Mouse (Mus musculus): Measurements from ENCODE around the gene Ip6k2.
A peak's percentile ranks its signal among the peaks of the same experiment; 100 is the strongest.

Ip6k2 gene

GRCm38 (mm10) chr9:108815557-108815956, 32.0 kb downstream of the Ip6k2 start:
- TF ChIP-seq NANOG (IDR thresholded peaks at IDR 0.05; ENCODE audit: borderline replicate concordance, low read length) (no peak), CTCF (conservative IDR thresholded peaks at IDR 0.05; ENCODE audit: low read length) (no peak), POU5F1 (IDR thresholded peaks at IDR 0.05; ENCODE audit: borderline replicate concordance, low read length) (no peak)
- peak overlapping the region; percentile 48 for H3K4me3 ChIP-seq (replicated peaks; ENCODE audit: low read length)
- no peaks in the 10 kb centered on the region for H3K27me3 ChIP-seq (ENCODE audit: insufficient read depth, low read length)

GRCm38 (mm10) chr9:108819495-108819894, 35.9 kb downstream of the Ip6k2 start:
- Histone ChIP-seq H3K27me3 (ENCODE audit: insufficient read depth, low read length) (peaks cover 14% of the 10 kb centered on the region), H3K9me3 (ENCODE audit: low read length) (no peaks in the 10 kb centered on the region), H3K4me1 (replicated peaks; ENCODE audit: low read depth, low read length) (peaks cover 39% of the 10 kb centered on the region), H3K4me3 (replicated peaks; ENCODE audit: low read length) (no peak overlapping the region), H3K36me3 (ENCODE audit: insufficient read depth, low read length) (peaks cover 42% of the 10 kb centered on the region)
- TF ChIP-seq POU5F1 (IDR thresholded peaks at IDR 0.05; ENCODE audit: borderline replicate concordance, low read length) (no peak), CTCF (conservative IDR thresholded peaks at IDR 0.05; ENCODE audit: low read length) (peak; percentile 81)

More at GRCm38 (mm10) chr9:108815557-108815956, 32.0 kb downstream of the Ip6k2 start:
- H3K9me3 ChIP-seq (ENCODE audit: low read length): no peaks in the 10 kb centered on the region
- H3K36me3 ChIP-seq (ENCODE audit: insufficient read depth, low read length): peaks cover 80% of the 10 kb centered on the region
- peaks cover 52% of the 10 kb centered on the region for H3K4me1 ChIP-seq (replicated peaks; ENCODE audit: low read depth, low read length)

- Histone ChIP-seq H3K9me3 (ENCODE audit: low read length) (no peaks in the 10 kb centered on the region), H3K4me3 (replicated peaks; ENCODE audit: low read length) (no peak overlapping the region), H3K4me1 (replicated peaks; ENCODE audit: low read depth, low read length) (peaks cover 34% of the 10 kb centered on the region), H3K27me3 (ENCODE audit: insufficient read depth, low read length) (peaks cover 14% of the 10 kb centered on the region), H3K36me3 (ENCODE audit: insufficient read depth, low read length) (peaks cover 36% of the 10 kb centered on the region)
- TF ChIP-seq POU5F1 (IDR thresholded peaks at IDR 0.05; ENCODE audit: borderline replicate concordance, low read length): no peak
- TF ChIP-seq CTCF (conservative IDR thresholded peaks at IDR 0.05; ENCODE audit: low read length): no peak
- TF ChIP-seq NANOG (IDR thresholded peaks at IDR 0.05; ENCODE audit: borderline replicate concordance, low read length): no peak
Measured at GRCm38 (mm10) chr9:108820077-108820476, 36.5 kb downstream of the Ip6k2 start.

GRCm38 (mm10) chr9:108824144-108824685, 40.6 kb downstream of the Ip6k2 start:
- TF ChIP-seq CTCF (conservative IDR thresholded peaks at IDR 0.05; ENCODE audit: low read length) (0 out of 2 replicates have a peak, but pooled peaks have one; percentile 2), NANOG (IDR thresholded peaks at IDR 0.05; ENCODE audit: borderline replicate concordance, low read length) (no peak)
- peaks cover 12% of the 10 kb centered on the region for H3K36me3 ChIP-seq (ENCODE audit: insufficient read depth, low read length)
- H3K4me3 ChIP-seq (replicated peaks; ENCODE audit: low read length): peak overlapping the region; percentile 80
- H3K9me3 ChIP-seq (ENCODE audit: low read length): no peaks in the 10 kb centered on the region
- H3K4me1 ChIP-seq (replicated peaks; ENCODE audit: low read depth, low read length): peaks cover 40% of the 10 kb centered on the region
- peaks cover 42% of the 10 kb centered on the region for H3K27me3 ChIP-seq (ENCODE audit: insufficient read depth, low read length)

GRCm38 (mm10) chr9:108824755-108825413, 41.3 kb downstream of the Ip6k2 start:
- no peaks in the 10 kb centered on the region for H3K9me3 ChIP-seq (ENCODE audit: low read length)
- peaks cover 49% of the 10 kb centered on the region for H3K27me3 ChIP-seq (ENCODE audit: insufficient read depth, low read length)
- peaks cover 18% of the 10 kb centered on the region for H3K36me3 ChIP-seq (ENCODE audit: insufficient read depth, low read length)
- peaks cover 40% of the 10 kb centered on the region for H3K4me1 ChIP-seq (replicated peaks; ENCODE audit: low read depth, low read length)
- TF ChIP-seq CTCF (conservative IDR thresholded peaks at IDR 0.05; ENCODE audit: low read length) (no peak), POU5F1 (IDR thresholded peaks at IDR 0.05; ENCODE audit: borderline replicate concordance, low read length) (no peak), NANOG (IDR thresholded peaks at IDR 0.05; ENCODE audit: borderline replicate concordance, low read length) (no peak)
- peak overlapping the region; percentile 80 for H3K4me3 ChIP-seq (replicated peaks; ENCODE audit: low read length)

GRCm38 (mm10) chr9:108825820-108826699, 42.5 kb downstream of the Ip6k2 start, which contains the start of gene Celsr3:
Gene Celsr3, plus strand, starts transcription at chr9:108826320.
- Histone ChIP-seq H3K36me3 (ENCODE audit: insufficient read depth, low read length) (peaks cover 27% of the 10 kb centered on the region), H3K4me1 (replicated peaks; ENCODE audit: low read depth, low read length) (peaks cover 42% of the 10 kb centered on the region), H3K4me3 (replicated peaks; ENCODE audit: low read length) (peak within 1 kb of the TSS; percentile 80), H3K27me3 (ENCODE audit: insufficient read depth, low read length) (peaks cover 60% of the 10 kb centered on the region), H3K9me3 (ENCODE audit: low read length) (no peaks in the 10 kb centered on the region)
- TF ChIP-seq POU5F1 (IDR thresholded peaks at IDR 0.05; ENCODE audit: borderline replicate concordance, low read length): no peak
- no peak for TF ChIP-seq NANOG (IDR thresholded peaks at IDR 0.05; ENCODE audit: borderline replicate concordance, low read length)
- no peak for TF ChIP-seq CTCF (conservative IDR thresholded peaks at IDR 0.05; ENCODE audit: low read length)

- Histone ChIP-seq H3K4me3 (replicated peaks; ENCODE audit: low read length) (peak overlapping the region; percentile 80), H3K9me3 (ENCODE audit: low read length) (no peaks in the 10 kb centered on the region), H3K36me3 (ENCODE audit: insufficient read depth, low read length) (peaks cover 27% of the 10 kb centered on the region), H3K27me3 (ENCODE audit: insufficient read depth, low read length) (peaks cover 68% of the 10 kb centered on the region), H3K4me1 (replicated peaks; ENCODE audit: low read depth, low read length) (peaks cover 50% of the 10 kb centered on the region)
- TF ChIP-seq POU5F1 (IDR thresholded peaks at IDR 0.05; ENCODE audit: borderline replicate concordance, low read length): no peak
- TF ChIP-seq CTCF (conservative IDR thresholded peaks at IDR 0.05; ENCODE audit: low read length): no peak
- TF ChIP-seq NANOG (IDR thresholded peaks at IDR 0.05; ENCODE audit: borderline replicate concordance, low read length): no peak
Measured at GRCm38 (mm10) chr9:108826700-108827340, 43.2 kb downstream of the Ip6k2 start.

GRCm38 (mm10) chr9:108827454-108827853, 43.9 kb downstream of the Ip6k2 start:
- no peak for TF ChIP-seq CTCF (conservative IDR thresholded peaks at IDR 0.05; ENCODE audit: low read length)
- TF ChIP-seq POU5F1 (IDR thresholded peaks at IDR 0.05; ENCODE audit: borderline replicate concordance, low read length): no peak
- TF ChIP-seq NANOG (IDR thresholded peaks at IDR 0.05; ENCODE audit: borderline replicate concordance, low read length): no peak
- Histone ChIP-seq H3K36me3 (ENCODE audit: insufficient read depth, low read length) (peaks cover 27% of the 10 kb centered on the region), H3K4me1 (replicated peaks; ENCODE audit: low read depth, low read length) (peaks cover 51% of the 10 kb centered on the region), H3K4me3 (replicated peaks; ENCODE audit: low read length) (peak overlapping the region; percentile 80), H3K9me3 (ENCODE audit: low read length) (no peaks in the 10 kb centered on the region), H3K27me3 (ENCODE audit: insufficient read depth, low read length) (peaks cover 70% of the 10 kb centered on the region)
